Mouse (Mus musculus): Measurements from ENCODE around the gene Igdcc3. TPM values are rescaled to one million over a fixed set of nuclear protein-coding genes. Genes with fewer than 3 reads are reported as not detected.

Gene Igdcc3
- polyA plus RNA-seq (2011; ENCODE audit: insufficient read depth, insufficient read length, low replicate concordance, missing spikeins) = not detected in 2 replicates

DNA sequence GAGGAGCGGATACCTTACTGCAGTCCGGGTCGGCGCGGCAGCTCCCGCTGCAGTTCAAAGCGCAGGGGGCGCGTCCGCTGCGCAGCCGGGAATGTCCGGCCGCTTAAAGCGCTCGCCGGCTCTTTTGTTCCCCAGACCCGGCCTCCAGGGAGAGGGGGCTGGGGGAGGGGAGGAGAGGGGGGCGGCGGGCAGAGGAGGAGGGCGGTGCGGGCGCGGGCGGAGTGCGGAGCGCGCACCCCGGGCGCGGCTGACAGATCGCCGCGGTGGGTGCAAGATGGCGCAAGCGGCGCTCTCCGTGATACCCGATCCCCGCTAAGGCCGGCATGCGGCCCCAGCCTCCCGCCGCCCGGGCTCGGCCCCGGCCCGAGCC is at the start of gene Igdcc3:
Gene Igdcc3, plus strand, starts transcription at position 254 of the 370 bp plus-strand sequence.
- under 1% methylated on average over 27 of the region's 48 CpGs for WGBS
- Histone ChIP-seq H3K27ac (ENCODE audit: control insufficient read depth, insufficient read depth, low read depth, low read length, poor library complexity) (no peak within 1 kb of the TSS; the same call in 1 of the 2 replicates), H3K4me1 (ENCODE audit: control insufficient read depth, insufficient read depth, low read length) (no peaks in the 10 kb centered on the region), H3K4me3 (replicated peaks; ENCODE audit: control insufficient read depth, low read depth, low read length) (no peak within 1 kb of the TSS)
- TF ChIP-seq CTCF (IDR thresholded peaks at IDR 0.05; ENCODE audit: control insufficient read depth, insufficient read depth, low read length) = no peak
- TF ChIP-seq POLR2A (IDR thresholded peaks at IDR 0.05; ENCODE audit: borderline replicate concordance, control insufficient read depth, low read depth, low read length) = no peak

DNA sequence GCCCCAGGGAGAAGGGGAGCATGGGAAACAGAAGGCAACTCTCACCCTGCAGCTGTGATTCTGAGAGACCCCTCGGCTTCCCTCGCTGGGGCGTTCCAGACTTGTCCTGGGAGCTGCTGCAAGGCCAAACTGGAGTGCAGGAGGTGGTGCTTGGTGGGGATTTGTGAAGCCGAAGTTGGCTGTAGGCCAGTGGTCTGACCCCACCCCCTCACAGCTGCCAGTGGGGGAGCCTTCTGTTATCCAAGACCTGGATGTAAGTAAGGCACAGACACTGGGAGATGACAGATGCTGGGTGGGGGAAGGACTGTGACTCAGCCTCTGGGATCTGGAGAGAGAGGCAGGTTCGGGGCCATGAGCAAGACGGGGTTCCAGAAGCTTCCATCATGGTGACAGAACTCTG is 46.8 kb upstream of the Igdcc3 start:
- TF ChIP-seq POLR2A (IDR thresholded peaks at IDR 0.05; ENCODE audit: borderline replicate concordance, control insufficient read depth, low read depth, low read length) (no peak), CTCF (IDR thresholded peaks at IDR 0.05; ENCODE audit: control insufficient read depth, insufficient read depth, low read length) (no peak)
- Histone ChIP-seq H3K27ac (ENCODE audit: control insufficient read depth, insufficient read depth, low read depth, low read length, poor library complexity) (no peak overlapping the region), H3K4me3 (replicated peaks; ENCODE audit: control insufficient read depth, low read depth, low read length) (no peak overlapping the region), H3K4me1 (ENCODE audit: control insufficient read depth, insufficient read depth, low read length) (no peaks in the 10 kb centered on the region)
- 80% methylated on average over 6 of the region's 6 CpGs for WGBS

DNA sequence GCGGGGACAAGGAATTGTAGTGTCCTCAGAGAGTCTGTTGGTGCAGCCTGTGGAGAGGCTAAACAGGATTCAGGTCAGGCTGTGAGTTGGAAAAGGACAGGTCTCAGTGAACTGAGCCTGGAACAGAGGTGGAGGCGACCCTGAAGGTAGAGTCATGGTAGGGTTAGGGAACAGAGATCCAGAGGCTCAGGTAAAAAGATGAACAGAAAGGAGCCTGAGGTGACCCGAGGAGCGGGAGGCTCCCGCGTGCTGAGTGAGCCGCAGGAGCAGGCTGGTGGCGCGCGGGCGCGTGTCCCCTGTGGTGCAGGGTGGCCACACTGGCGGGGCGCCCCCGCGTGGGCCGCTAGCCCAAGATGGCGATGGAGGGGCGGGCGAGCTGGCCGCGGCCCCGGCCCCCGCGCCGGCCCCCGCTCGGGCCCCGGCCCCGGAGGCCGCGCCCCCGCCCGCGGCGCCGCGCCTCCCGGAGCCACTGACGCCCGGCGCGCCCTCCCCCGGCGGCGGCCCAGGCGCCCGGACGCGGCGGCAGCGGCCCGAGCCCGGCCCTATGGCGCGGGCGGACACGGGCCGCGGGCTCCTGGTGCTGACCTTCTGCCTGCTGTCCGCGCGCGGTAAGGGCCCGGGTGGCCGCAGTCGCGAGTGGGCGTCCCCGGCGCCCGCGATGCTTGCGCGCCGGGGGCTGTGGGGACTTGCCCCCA is 39.9 kb upstream of the Igdcc3 start, which contains the start of gene Igdcc4:
Gene Igdcc4, plus strand, starts transcription at position 496 of the 695 bp plus-strand sequence.
- Histone ChIP-seq H3K27ac (ENCODE audit: control insufficient read depth, insufficient read depth, low read depth, low read length, poor library complexity) (no peak within 1 kb of the TSS), H3K4me3 (replicated peaks; ENCODE audit: control insufficient read depth, low read depth, low read length) (no peak within 1 kb of the TSS), H3K4me1 (ENCODE audit: control insufficient read depth, insufficient read depth, low read length) (no peaks in the 10 kb centered on the region; the same call in 1 of the 2 replicates)
- TF ChIP-seq CTCF (IDR thresholded peaks at IDR 0.05; ENCODE audit: control insufficient read depth, insufficient read depth, low read length) (no peak), POLR2A (IDR thresholded peaks at IDR 0.05; ENCODE audit: borderline replicate concordance, control insufficient read depth, low read depth, low read length) (no peak)
- 6% methylated on average over 70 of the region's 76 CpGs for WGBS

DNA sequence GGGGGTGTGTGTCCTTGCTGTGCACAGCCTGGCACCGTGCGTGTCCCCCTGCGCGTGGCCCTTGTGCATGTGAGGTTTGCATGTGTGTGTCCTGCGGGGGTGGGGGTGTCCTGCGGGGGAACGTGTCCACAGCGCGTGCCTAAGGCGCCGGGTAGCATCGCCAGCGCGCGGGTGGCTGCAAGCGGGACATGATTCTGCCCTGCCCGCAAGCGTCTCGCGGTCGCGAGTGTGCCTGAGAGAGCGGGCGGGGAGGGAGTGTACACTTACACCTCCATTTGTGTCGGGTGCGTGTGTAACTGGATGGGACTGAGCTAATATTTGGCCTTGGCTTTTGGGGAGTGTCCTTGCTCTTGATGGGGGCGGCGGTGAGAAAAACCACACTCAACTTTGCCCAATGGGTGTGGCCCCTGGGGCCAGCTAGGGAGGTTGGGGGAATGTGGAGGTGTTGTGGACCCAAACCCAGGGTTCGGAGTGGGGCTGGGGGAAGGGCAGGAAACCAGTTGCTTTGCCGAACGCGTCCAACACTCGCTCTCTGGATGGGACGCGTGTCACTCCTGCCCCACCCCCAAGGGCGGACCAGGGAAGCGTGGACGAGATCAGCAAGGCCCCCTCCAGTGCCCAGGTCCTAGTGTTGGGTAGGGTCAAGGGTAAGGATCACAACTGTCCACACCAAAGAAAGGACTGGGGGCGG is 39.2 kb upstream of the Igdcc3 start:
- Histone ChIP-seq H3K4me3 (replicated peaks; ENCODE audit: control insufficient read depth, low read depth, low read length) (no peak overlapping the region), H3K27ac (ENCODE audit: control insufficient read depth, insufficient read depth, low read depth, low read length, poor library complexity) (no peak overlapping the region), H3K4me1 (ENCODE audit: control insufficient read depth, insufficient read depth, low read length) (no peaks in the 10 kb centered on the region; the same call in 1 of the 2 replicates)
- under 1% methylated on average over 39 of the region's 39 CpGs for WGBS
- TF ChIP-seq POLR2A (IDR thresholded peaks at IDR 0.05; ENCODE audit: borderline replicate concordance, control insufficient read depth, low read depth, low read length) (no peak), CTCF (IDR thresholded peaks at IDR 0.05; ENCODE audit: control insufficient read depth, insufficient read depth, low read length) (no peak)

DNA sequence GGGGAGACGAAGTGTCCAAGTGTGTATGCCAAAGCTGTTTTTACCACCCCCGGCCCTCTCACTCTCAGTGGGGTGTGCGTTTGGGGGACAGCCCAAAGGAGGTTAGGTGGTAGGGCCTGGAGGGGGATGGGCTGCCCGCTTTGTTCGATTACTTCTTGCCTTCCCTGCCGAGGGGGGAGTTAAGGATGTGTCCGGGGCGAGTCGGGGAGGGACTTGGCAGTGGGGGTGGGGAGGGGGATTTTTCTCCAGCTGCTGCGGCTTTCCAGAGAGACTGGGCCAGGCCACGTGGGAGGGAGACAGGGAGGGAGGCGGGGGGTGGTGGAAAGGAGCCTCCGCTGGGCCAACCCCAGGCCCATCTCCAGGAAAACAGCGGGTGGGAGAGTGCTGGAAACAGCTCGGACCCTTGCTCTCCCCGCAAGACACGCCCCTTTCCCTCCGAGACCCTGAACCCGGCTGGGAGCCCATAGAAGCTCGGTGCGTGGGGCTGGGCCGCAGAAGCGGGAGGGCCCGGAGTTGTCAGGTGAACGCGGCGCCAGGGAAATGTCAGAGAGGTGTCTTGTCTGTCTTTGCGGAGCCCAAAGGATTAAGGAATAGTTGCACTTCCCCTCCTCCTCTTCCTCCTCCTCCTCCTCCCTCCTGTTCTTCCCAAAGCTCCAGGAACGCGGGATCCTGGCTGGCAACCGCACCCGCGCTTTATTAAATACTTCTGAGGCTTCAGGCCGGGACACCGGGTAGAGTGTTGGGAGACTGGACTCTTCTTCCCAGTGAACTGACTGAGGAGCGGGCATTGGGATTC is 38.4 kb upstream of the Igdcc3 start:
- H3K4me3 ChIP-seq (replicated peaks; ENCODE audit: control insufficient read depth, low read depth, low read length) = no peak overlapping the region
- no peaks in the 10 kb centered on the region; the same call in 1 of the 2 replicates for H3K4me1 ChIP-seq (ENCODE audit: control insufficient read depth, insufficient read depth, low read length)
- WGBS = 37% methylated on average over 36 of the region's 36 CpGs
- no peak overlapping the region for H3K27ac ChIP-seq (ENCODE audit: control insufficient read depth, insufficient read depth, low read depth, low read length, poor library complexity)
- TF ChIP-seq POLR2A (IDR thresholded peaks at IDR 0.05; ENCODE audit: borderline replicate concordance, control insufficient read depth, low read depth, low read length) = no peak
- TF ChIP-seq CTCF (IDR thresholded peaks at IDR 0.05; ENCODE audit: control insufficient read depth, insufficient read depth, low read length) = no peak

DNA sequence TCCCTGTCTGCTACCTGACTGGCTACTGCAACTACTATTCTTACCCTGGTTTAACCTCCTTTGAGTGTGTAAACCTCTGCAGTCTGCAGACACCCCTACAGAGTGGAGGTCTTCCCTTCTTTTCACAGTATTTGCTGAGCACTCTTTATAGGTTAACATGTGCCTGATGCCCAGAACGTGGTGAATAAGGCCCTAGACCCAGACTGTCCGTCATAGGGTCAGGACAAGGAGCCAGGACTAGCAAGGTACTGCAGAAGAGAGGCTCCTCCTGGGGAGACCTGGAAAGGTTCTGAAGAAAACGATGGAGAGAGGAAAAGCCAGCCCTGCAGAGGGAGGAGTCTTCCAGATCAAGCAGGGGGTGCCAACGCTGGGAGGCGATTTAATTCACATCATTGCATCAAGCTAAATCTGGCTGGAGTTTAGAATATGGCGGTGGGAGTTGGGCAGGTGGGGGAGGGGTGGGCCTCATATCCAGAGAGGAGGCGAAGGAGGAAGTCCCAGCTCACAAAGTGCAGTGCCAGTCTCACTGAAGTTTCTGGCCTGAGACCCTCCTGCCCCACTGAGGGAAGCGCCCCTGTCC is 37.7 kb upstream of the Igdcc3 start:
- H3K27ac ChIP-seq (ENCODE audit: control insufficient read depth, insufficient read depth, low read depth, low read length, poor library complexity) = no peak overlapping the region
- no peak overlapping the region for H3K4me3 ChIP-seq (replicated peaks; ENCODE audit: control insufficient read depth, low read depth, low read length)
- WGBS = 59% methylated on average over 8 of the region's 8 CpGs
- TF ChIP-seq POLR2A (IDR thresholded peaks at IDR 0.05; ENCODE audit: borderline replicate concordance, control insufficient read depth, low read depth, low read length) (no peak), CTCF (IDR thresholded peaks at IDR 0.05; ENCODE audit: control insufficient read depth, insufficient read depth, low read length) (no peak)
- H3K4me1 ChIP-seq (ENCODE audit: control insufficient read depth, insufficient read depth, low read length) = no peaks in the 10 kb centered on the region; the same call in 1 of the 2 replicates

DNA sequence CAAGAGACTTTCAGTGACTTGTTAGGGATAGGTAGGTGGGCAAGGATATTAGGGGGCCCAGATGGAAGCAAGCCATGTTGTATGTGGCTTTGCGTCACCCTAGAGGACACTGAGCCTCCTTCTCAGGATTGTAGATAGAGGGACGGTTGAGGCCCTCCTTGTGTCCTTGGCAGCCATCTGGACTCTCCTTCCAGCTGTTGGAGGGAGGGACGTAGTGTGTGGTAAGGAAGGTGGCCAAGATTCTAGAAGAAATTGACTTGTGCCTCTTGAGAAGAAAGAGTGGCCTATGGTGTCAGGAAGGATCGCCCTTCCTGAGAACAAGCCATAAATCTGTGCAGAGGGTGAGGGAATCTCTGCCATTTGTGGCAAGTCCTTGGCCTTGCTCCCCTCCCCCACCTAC is 34.2 kb upstream of the Igdcc3 start:
- 85% methylated on average over 4 of the region's 4 CpGs for WGBS
- TF ChIP-seq POLR2A (IDR thresholded peaks at IDR 0.05; ENCODE audit: borderline replicate concordance, control insufficient read depth, low read depth, low read length) (no peak), CTCF (IDR thresholded peaks at IDR 0.05; ENCODE audit: control insufficient read depth, insufficient read depth, low read length) (no peak)
- no peaks in the 10 kb centered on the region; the same call in 1 of the 2 replicates for H3K4me1 ChIP-seq (ENCODE audit: control insufficient read depth, insufficient read depth, low read length)
- H3K27ac ChIP-seq (ENCODE audit: control insufficient read depth, insufficient read depth, low read depth, low read length, poor library complexity) = no peak overlapping the region
- no peak overlapping the region for H3K4me3 ChIP-seq (replicated peaks; ENCODE audit: control insufficient read depth, low read depth, low read length)
